Mouse (Mus musculus) lung, postnatal 36 days (tissue): Measurements from ENCODE around the gene Ogfod3.

ENCODE experiments used
- DNase-seq: peaks from one replicate; pipeline ENCODE4 v3.0.0; 2022; ENCODE audit warnings: mixed read lengths

Ogfod3 gene

DNA sequence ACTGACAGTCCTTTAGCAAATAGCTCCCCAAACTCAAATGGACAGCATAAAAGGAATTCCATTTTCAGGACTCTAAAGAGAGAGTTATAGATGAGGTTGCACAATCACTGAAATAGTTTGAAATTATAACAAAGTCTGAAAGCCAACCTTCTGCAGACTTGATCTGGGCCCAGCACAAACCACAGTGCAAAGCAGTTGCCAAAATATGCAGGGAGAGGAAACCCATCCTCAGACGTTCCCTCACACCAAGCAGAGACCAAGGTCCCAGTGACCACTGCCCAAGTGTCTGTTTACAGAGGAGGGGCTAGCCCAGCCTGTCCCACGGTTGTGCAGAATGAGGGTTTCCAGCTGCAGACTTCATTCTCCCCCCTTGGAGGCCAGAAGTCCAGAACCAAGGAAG lies 5.9 kb downstream of the Ogfod3 start:
- no peak for DNase-seq

DNA sequence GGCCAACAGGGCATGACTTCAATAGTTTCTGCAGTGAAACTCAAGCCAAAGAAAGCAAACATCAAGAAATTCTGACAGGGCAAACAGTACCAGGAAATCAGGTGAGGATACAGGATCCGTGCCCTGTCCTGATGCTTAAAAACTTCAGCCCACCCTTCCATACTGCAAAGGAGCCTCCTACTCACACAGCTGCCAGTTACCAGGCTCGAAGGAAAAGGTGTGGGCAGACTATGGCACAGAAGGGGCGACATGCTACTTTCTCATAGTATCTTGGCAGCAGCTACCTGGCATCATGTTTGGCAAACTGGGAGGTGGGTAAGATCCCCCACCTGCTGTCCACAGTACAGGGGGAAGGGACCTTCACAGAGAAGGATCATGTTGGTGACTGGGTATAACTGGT lies 11.1 kb downstream of the Ogfod3 start:
- no peak for DNase-seq

DNA sequence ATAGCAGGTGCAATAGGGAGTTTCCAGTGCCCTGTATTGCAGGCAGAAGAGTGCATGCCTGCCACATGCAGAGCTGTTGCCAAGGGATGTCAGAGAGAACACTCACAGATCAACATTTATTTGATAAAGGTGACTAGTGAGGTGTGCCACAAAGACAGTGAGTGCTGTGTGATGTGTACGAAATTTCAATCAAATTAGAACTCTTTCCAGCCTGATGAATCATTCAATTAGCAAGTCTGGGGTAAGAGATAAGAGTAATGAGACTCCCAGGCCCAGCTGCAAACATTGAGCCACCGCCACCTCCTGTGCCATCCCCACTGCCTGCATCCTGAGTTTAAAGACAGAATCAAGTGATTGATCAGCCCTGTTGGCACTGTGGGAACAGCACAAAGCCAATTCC lies 11.8 kb downstream of the Ogfod3 start:
- no peak for DNase-seq

DNA sequence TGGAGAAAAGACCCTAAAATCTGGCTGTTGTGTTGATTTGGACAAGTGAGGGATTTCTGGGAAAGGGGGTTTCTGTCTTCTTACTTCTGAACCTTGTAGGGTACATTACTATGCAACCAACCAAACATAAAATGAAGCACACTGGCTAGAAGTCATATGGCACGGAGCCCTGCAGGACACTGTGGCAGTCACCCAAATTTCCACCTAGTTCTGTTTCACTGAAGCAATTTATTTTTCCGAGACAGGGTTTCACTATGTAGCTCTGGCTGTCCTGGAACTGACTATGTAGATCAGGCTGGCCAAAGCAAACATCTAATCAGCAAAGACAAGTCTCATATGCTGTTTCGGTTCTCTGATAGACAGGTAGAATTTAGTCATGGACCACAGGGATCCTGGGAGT lies 14.8 kb downstream of the Ogfod3 start:
- DNase-seq = no peak

DNA sequence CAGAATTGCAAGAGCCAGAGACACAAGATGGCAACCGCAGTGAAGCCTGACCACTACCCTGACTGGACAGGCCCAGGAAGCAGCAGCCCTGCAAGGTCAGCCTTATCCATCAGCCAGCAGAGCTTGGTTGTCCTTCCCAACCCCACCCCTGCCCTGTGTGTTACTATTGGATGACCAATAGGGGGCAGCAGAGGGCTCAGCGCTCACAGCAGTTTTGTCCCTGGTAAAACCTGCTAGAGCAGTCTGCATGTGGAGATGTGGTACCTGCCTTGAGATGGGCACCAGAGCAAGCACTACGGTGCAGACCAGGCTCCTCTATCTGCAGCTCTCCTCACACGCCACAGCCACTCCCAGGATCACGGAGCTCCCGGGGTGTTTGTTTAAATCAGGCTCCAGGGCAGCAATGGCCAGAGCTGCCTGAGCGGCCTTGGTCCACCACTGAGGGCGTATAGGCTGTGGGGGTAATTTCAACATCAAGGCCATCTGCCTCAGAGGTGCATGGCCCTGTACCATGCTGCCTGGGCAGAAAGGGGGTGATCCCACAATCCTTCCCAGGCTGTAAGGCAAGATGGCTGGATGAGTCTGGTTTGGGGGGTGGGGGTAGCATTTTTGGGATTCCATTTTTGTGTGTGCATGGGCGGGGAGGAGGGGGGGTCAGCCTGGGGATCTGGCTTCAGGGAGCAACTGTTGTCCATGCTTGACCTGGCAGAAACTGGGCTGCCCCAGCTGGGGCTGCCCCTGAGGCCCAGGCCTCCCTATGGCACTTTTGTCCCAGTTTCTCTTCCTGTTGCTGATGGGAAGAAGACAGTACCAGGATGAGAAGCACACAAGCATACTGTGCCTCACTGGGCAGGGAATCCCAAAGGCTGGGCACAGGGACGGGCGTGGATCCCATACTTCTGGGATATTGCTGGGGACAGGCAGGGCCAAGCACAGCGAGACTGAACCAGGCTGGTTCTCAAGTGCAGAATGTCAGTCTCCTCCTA lies 27.9 kb downstream of the Ogfod3 start:
- DNase-seq = peak; percentile 39

DNA sequence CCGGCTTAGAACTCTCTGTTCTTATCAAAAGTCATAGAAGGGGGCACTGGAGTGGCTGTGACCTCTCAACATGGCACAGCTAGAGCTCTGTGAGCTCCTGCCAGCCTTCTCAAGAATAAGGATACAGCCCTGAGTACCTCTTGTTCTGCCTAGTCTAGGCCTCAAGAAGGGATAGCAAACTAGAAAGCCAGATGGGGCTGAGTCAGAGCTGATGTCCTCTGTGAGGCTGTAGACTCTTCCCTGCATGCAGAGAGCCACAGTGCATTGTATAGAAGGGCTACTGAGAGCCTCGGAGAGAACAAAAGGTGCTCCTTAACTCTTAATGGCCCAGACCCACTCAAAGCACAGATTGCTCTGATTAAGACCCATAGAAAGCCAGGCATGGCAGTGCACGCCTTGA lies 30.3 kb downstream of the Ogfod3 start:
- DNase-seq = no peak

DNA sequence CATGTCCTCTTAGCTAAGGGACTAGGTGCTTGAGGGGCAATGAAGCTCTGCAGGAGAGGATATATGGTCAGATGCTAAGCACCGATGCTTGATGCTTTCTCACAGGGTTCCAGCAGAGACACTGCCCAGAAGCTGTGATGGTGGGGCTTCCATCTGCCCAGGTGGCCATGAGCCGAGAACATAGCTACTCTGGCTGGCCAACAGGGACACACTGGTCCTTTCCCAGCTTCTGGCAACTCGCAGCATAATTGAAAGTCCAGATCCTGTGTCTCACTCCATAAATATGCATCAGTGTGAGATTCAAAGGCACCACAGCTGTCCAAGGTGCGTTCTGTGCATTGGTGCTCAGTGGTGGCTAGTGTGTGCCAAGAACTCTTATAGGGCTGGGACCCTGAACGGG lies 31.3 kb downstream of the Ogfod3 start:
- DNase-seq = no peak

DNA sequence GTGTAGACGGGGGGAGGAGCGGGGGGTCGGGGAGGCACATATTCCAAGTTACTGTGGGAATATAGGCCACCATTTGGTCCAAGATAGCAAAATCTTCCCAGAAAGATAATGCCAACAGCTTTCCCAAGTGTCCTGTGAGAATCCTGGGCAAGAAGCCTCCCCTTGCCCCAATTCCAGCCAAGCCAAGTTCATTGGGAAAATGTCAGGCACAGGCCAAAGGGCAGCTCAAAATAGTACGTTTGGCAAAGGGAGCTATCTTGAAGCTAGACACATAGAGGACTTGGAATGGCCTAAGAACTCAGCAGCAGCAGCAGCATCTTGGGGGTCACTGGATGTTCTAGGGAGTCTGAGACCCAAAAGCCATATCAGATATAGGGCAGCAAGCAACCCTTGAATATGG lies 40.8 kb downstream of the Ogfod3 start:
- DNase-seq = peak; percentile 7

DNA sequence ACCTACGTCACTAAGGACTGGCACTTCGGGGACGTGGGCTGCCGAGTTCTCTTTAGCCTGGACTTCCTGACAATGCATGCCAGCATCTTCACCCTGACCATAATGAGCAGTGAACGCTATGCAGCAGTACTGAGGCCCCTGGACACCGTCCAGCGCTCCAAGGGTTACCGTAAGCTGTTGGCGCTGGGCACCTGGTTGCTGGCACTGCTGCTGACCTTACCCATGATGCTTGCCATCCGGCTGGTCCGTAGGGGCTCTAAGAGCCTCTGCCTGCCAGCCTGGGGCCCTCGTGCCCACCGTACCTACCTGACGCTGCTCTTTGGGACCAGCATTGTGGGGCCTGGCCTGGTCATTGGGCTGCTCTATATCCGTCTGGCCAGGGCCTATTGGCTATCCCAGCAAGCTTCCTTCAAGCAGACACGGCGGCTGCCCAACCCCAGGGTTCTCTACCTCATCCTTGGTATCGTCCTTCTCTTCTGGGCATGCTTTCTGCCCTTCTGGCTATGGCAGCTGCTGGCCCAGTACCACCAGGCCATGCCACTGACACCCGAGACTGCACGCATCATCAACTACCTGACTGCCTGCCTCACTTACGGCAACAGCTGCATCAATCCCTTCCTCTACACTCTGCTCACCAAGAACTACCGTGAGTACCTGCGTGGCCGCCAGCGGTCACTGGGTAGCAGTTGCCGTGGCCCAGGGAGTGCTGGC lies 43.7 kb downstream of the Ogfod3 start:
- DNase-seq = no peak

DNA sequence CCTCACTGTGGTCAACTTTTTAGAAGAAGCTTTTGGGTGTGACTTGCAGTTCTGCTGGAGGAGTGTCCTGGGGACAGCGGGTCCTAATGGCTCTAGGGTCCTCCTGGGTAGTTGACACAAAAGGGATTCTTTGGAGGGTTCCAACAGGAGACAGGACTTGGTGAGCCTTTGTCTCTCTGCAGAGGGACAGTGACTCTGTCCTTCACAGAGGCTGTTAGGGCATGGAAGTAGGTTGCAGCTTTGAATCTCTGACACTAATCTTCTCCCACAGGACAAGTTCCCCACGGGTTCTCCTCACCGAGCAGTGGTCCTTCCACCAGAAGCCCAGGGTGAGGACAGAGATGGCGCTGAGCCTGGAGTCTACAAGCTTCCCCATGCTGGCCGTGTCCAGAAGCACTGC lies 44.5 kb downstream of the Ogfod3 start, which contains the start of gene Uts2r:
Uts2r (plus strand) TSS at position 301 of the 400 bp plus-strand sequence.
- no peak for DNase-seq

DNA sequence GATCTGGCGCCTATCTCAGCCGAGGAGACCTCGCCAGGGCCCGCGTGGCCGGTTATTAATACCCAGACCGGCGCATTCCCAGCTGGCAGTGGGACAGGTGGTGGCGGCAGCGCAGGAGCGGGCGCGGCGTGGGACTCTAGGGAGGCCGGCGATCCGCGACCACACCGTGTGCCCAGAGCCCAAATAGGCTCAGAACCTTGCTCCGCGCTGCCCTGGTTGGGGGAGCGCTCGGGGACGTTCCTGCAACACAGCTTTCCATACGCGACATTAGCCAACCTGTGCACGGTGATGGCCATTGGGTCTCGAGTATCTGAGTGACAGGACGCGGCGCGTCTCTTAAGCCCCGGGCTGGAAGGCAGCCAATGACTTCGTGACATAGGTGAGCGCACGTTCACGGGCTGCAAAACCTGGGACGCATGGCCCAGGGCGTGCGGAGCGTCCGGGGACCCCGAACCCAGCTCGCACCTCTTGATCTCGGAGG lies 48.1 kb downstream of the Ogfod3 start:
- DNase-seq = peak; percentile 6

DNA sequence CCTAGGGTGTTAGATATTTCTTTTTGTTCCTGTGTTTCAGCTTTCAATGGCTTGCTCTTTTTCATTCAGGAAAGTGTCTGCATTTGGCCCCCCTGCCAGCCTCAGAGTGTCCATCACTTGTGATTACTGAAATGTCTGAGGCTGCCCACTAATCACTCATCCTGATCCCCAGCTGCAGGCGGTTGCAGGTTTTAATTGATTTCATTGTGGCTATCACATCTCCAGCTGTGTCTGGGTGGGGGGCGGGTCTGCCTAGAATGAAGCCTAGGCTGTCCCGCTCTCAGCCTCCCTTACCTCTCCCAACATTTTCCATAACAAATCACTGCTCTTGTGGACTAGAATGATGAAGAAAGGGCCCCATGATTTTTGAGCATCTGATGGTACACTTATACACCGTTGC lies 50.3 kb downstream of the Ogfod3 start:
- no peak for DNase-seq

DNA sequence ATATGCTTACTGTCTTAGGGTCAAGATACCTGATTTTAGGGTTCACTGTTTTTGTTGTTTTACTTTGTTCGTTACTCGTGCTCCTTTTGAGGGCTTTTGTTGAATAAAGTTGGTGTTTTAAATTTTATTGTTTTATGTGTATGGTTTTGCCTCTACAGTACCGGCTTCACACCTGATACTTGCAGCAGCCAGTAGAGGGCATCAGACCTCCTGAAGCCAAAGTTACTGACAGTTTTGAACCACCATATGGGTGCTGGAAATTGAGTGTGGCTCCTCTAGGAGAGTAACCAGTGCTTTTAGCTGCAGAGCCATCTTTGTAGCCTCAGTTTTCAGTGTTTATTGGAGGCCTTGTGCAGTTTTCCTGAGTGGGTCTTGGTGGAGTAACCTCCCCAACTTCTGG lies 56.3 kb downstream of the Ogfod3 start:
- no peak for DNase-seq

DNA sequence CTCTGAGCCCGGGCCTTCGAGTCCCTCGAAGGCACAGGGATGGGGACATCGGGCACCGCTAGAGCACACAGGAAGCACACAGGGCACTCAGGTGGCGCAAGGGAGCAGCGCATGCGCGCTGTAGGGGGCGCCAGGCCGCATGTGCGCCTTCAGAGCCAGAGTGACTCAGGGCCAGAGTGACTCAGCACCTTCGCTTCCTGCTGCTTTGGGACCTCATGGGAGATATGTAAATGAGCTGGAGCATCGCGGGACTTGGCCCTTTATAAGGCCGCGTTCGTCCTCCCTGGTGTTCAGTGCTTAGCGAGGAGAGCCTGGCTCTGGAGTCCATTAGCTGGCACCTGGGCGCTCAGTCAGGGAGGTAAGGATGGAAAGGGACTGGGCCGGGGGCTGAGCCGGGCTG lies 58.6 kb downstream of the Ogfod3 start, which contains the start of gene Tex19.1:
Tex19.1 (plus strand) TSS at position 279 of the 400 bp plus-strand sequence.
- DNase-seq = no peak

DNA sequence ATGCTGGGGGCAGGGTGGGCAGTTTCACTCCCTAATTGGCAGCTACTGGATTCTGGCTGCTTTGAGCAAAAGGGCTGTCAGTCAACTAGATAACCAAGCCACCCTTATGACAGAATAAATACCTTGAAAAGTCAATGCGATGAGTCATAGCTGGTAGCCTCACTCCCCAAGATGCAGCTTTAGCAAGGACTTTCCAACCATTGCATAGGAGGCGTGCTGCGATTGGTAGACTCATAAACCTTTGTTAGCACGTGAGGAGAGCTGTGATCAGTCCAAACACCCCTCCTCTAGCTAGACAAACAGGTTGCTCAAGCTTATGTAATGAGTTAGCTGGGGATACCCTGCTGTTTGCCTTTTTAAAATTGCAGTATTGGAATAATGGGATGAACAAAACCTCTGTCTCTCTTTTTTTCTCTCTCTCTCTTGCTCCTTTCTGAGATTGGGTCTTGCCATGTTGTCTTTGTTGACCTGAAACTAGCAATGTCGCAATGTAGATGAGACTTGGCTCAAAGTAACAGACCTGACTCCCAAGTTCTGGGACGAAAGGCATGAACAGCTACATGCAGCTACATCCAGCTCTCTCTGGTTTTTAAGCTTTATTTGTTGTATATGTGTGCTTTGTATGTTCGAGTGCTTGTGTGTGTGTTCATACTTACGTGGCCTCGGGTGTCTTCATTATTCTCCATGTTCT lies 61.0 kb downstream of the Ogfod3 start:
- peak; percentile 27 for DNase-seq

DNA sequence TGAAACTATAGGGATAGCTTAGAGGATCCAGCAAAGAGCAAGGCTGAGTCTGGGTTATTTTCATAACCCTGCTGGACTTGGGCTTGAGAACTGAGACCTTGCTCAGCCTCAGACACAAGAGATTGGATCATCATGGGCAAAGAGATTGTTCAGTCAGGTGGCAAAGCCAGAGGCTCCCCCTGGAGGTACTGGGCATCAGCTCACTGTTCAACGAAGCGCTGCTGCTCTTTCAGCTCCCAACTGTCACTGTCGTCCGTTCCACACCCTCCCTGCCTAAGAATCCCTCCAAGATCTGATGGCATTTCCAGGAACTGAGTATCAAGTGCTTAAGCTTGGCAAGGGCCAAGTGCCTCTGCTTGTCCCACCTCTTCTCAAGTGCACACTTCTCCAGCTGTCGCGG lies 65.8 kb downstream of the Ogfod3 start:
- DNase-seq = no peak

DNA sequence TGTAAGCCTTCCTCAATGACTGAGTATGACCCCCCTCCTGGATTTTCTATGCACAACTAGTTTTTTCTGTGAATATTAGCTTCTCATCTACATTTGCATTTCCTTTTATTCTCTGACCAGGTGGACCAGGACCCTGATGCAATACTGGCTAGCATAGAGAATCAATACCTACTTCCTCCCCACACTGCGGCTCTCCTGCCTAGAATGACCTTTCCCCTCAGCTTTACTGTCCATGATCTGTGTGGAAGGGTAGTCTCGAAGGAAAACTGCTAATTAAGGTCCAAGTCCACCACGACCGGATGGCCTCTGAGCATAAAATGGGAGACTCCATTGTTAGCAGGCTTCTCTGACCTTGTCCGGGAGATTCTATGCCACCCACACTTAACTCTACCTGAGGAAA lies 66.8 kb downstream of the Ogfod3 start:
- DNase-seq = no peak

DNA sequence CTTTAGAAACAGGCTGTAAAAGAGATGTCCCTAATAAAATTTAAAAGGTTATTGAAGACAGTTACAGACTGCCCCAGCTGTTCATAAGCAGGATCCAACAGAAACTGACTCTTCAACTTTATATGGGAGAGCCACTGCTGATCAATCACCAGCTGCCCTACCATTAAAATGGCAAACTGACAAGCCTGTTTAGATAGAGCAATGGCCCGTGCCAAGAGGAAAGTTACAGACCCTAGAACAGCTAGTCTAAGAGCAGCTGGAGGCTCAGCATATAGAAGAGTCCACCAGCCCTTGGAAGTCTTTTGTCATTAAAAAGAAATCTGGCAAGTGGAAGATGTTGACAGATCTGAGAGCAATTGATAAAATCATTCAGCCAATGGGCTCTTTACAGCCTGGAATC lies 69.9 kb downstream of the Ogfod3 start:
- no peak for DNase-seq

DNA sequence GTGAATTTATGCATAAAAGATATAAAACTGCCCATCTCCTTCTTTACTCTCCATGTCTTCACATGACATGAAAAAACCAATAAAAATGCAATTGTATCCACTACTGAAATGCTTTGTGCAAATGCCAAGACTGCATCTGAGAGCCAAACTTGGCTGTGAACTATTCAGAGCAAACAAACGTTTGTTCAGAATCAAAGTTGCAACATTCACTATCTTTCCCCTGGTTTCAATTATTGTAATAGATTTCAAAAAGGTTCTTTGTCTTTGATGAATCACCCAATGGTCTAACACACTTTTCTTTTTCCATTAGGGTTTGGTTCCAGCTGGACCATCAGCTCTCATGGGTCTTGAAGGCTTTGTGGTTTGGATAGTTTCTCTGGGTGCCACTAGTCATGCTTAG lies 74.9 kb downstream of the Ogfod3 start:
- DNase-seq = peak; percentile 14
